Mouse (Mus musculus) midbrain, embryonic 14.5 days (tissue): ENCODE data around the gene Myl6. TPM values are rescaled to one million over a fixed set of nuclear protein-coding genes. Genes with fewer than 3 reads are reported as not detected.

Experiments
- ATAC-seq: fragments of 200-750 bp; cut with Nextera tagmentation; 2 replicates; pipeline ENCODE4 v1.8.0; 2017; ENCODE audit warnings: moderate number of reproducible peaks, moderate library complexity; ENCODE audit not compliant: low FRiP score, low TSS enrichment
- DNase-seq: peaks from one replicate; pipeline ENCODE4 v3.0.0-alpha.2; 2015
- H3K27ac ChIP-seq: fragments of 300-500 bp; sonication (generic); replicated peaks from 2 replicates; pipeline ENCODE4 v1.5.1; 2014; ENCODE audit warnings: mild to moderate bottlenecking, low read depth, low read length, moderate library complexity
- H3K27me3 ChIP-seq: fragments of 300-500 bp; sonication (generic); 2 replicates; pipeline ENCODE4 v1.6.1; 2014; ENCODE audit warnings: low read length, control low read depth, mixed read lengths; ENCODE audit not compliant: control insufficient read depth, insufficient read depth
- H3K36me3 ChIP-seq: fragments of 300-500 bp; sonication (generic); 2 replicates; pipeline ENCODE4 v1.6.1; 2014; ENCODE audit warnings: low read length, control low read depth; ENCODE audit not compliant: control insufficient read depth, insufficient read depth
- H3K4me1 ChIP-seq: fragments of 300-500 bp; sonication (generic); 2 replicates; pipeline ENCODE4 v1.6.1; 2014; ENCODE audit warnings: mild to moderate bottlenecking, antibody characterized with exemption, low read length, control low read depth; ENCODE audit not compliant: control insufficient read depth, insufficient read depth
- H3K4me2 ChIP-seq: fragments of 300-500 bp; sonication (generic); 2 replicates; pipeline ENCODE4 v1.6.1; 2014; ENCODE audit warnings: mild to moderate bottlenecking, low read length, moderate library complexity
- H3K4me3 ChIP-seq: fragments of 300-500 bp; sonication (generic); replicated peaks from 2 replicates; pipeline ENCODE4 v1.5.1; 2014; ENCODE audit warnings: low read depth, low read length
- H3K9ac ChIP-seq: fragments of 300-500 bp; sonication (generic); replicated peaks from 2 replicates; pipeline ENCODE4 v1.6.1; 2014; ENCODE audit warnings: mild to moderate bottlenecking, low read length, moderate library complexity
- H3K9me3 ChIP-seq: fragments of 300-500 bp; sonication (generic); 2 replicates; pipeline ENCODE4 v1.6.1; 2016; ENCODE audit warnings: low read length, control low read depth, mixed read lengths; ENCODE audit not compliant: control insufficient read depth
- WGBS: fragments of 180-500 bp; shearing (Covaris S2); extraction: QIAGEN DNeasy Blood & Tissue Kit; methylation state at CpG from one replicate; pipeline ENCODE4 v1.1.7; 2014; 5-methylcytosine and 5-hydroxymethylcytosine counted together
- polyA plus RNA-seq: library from polyadenylated mRNA; unstranded; fragments of >200 nt; fragmentation: Nextera tagmentation; extraction: Ambion mirVana; gene quantifications from 2 replicates; pipeline ENCODE4 v1.2.1, GENCODE M21; 2014

Gene Myl6
- polyA plus RNA-seq, 1 experiment from 2014 or later = 750 TPM

DNA sequence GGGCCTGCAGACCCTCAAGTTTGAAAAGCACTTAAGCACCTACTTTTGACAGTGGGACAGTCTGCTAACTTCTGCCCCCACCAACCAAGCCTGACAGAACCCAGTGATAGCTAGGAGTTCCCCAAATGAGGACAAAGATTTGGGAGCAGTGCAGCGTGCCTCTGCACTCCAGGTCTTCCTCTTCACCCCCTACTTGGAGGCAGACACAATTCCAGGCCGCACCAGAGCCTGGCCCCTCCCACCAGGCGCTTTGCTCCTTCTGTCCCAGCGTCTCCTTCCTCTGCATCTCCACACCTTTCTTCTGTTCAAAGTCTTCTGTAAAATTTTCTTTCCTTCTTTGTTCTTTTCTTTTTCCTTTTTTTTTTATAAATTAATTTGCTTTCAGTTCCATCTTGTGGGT lies 4.2 kb downstream of the Myl6 start:
- peaks cover 70% of the 10 kb centered on the region for H3K36me3 ChIP-seq
- peaks cover 21% of the 10 kb centered on the region for H3K4me1 ChIP-seq
- no peak overlapping the region for H3K4me3 ChIP-seq
- WGBS = 60% methylated on average over 4 of the region's 4 CpGs
- no peak overlapping the region for H3K27ac ChIP-seq
- no peaks in the 10 kb centered on the region for H3K9me3 ChIP-seq
- ATAC-seq (no peak), DNase-seq (no peak)
- H3K9ac ChIP-seq = no peak overlapping the region
- H3K27me3 ChIP-seq = no peaks in the 10 kb centered on the region
- H3K4me2 ChIP-seq = no peak overlapping the region

DNA sequence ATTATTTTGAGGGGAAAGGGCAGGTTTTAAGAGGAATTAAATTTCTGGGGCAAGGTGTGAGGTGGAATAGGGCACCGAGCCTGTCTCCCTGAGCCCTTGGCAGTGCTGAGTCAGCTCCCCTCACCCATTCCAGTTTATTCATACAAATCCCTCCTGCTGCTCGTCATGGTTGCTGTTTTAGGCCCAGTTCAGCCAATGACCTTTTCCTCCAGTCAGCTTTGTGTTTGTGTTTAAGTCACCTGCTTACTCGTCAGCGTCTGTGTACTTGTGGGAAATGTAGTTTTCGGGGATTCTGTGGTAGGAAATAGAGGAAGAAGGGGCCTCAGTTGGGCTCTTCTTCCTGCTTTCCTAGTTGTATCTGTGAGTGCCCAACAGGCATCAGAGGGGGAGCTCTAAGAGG lies 4.6 kb downstream of the Myl6 start:
- peaks cover 17% of the 10 kb centered on the region for H3K4me1 ChIP-seq
- no peaks in the 10 kb centered on the region for H3K27me3 ChIP-seq
- H3K36me3 ChIP-seq = peaks cover 71% of the 10 kb centered on the region
- no peak overlapping the region for H3K9ac ChIP-seq
- DNase-seq = peak; percentile 6
- ATAC-seq = no peak
- no peak overlapping the region for H3K27ac ChIP-seq
- 73% methylated on average over 5 of the region's 5 CpGs for WGBS
- no peak overlapping the region for H3K4me2 ChIP-seq
- H3K9me3 ChIP-seq = no peaks in the 10 kb centered on the region
- no peak overlapping the region for H3K4me3 ChIP-seq

DNA sequence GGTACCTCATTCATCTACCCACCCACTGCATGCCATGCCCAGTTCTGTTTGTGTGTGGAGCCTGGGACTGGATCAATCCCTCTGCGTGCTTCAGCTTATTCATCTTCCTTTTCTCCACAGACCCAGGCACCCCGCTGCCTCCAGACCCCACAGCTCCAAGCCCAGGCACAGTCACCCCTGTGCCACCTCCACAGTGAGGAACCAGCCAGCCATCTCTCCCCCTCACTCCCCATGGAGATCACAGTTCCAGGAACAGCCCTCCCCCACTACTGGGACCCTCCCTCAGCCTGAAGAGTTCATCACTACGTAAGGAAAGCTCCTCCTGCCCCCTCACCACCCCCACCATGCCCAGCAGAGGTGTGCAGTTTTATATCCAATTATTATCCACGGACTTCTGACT lies 5.2 kb downstream of the Myl6 start:
- ATAC-seq = no peak
- 87% methylated on average over 4 of the region's 4 CpGs for WGBS
- Histone ChIP-seq H3K9ac (no peak overlapping the region), H3K36me3 (peaks cover 77% of the 10 kb centered on the region), H3K27me3 (no peaks in the 10 kb centered on the region), H3K27ac (no peak overlapping the region), H3K4me1 (peaks cover 17% of the 10 kb centered on the region), H3K4me2 (no peak overlapping the region), H3K4me3 (no peak overlapping the region), H3K9me3 (no peaks in the 10 kb centered on the region)
- no peak for DNase-seq

DNA sequence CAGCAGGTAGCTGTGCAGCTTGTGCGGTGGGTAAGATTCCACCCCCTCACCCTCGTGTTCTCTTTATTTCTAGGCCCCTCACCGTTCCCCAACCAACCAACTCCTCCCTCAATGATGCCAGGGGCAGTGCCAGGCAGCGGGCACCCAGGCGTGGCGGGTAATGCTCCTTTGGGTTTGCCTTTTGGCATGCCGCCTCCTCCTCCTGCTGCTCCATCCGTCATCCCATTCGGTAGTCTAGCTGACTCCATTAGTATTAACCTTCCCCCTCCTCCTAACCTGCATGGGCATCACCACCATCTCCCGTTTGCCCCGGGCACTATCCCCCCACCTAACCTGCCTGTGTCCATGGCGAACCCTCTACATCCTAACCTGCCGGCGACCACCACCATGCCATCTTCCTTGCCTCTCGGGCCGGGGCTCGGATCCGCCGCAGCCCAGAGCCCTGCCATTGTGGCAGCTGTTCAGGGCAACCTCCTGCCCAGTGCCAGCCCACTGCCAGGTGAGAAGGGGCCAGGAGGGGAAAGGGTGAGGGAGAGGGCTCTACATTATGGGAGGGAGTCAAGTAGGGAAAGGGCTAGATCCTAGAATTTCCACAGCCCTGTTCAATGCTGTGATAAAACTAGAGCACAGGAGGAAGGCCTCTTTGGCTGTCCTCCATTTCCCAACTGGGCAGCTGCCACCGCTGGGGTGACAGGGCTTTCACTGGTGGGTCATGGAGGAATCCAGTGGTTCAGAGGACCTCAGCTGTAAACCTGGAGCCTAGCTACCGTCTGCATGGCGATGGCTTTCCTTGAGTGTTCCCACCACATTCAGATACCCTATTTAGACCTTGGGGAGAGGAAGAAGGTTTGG lies 5.9 kb downstream of the Myl6 start:
- H3K27me3 ChIP-seq = no peaks in the 10 kb centered on the region
- H3K27ac ChIP-seq = no peak overlapping the region
- ATAC-seq = no peak
- WGBS = 94% methylated on average over 22 of the region's 22 CpGs
- DNase-seq = no peak
- peaks cover 84% of the 10 kb centered on the region for H3K36me3 ChIP-seq
- peaks cover 17% of the 10 kb centered on the region for H3K4me1 ChIP-seq
- H3K9ac ChIP-seq = no peak overlapping the region
- no peaks in the 10 kb centered on the region for H3K9me3 ChIP-seq
- no peak overlapping the region for H3K4me2 ChIP-seq
- no peak overlapping the region for H3K4me3 ChIP-seq

DNA sequence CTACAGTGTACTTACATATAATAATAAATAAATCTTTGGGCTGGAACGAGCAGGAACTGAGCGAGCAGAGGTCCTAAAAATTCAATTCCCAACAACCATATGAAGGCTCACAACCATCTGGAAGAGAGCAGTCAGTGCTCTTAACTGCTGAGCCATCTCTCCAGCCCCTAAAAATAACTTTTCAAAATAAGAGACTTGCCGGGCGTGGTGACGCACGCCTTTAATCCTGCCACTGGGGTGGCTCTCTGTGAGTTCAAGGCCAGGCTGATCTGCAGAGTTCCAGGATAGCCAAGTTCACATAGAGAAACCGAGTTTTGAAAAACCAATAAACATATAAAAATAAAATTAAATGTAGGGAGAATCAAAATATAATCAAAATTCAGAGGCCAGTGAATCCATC lies 7.6 kb downstream of the Myl6 start:
- no peak overlapping the region for H3K27ac ChIP-seq
- no peak overlapping the region for H3K9ac ChIP-seq
- DNase-seq (no peak), ATAC-seq (no peak)
- H3K4me2 ChIP-seq = no peak overlapping the region
- H3K4me1 ChIP-seq = peaks cover 5% of the 10 kb centered on the region
- H3K9me3 ChIP-seq = no peaks in the 10 kb centered on the region
- peaks cover 95% of the 10 kb centered on the region for H3K36me3 ChIP-seq
- no peaks in the 10 kb centered on the region for H3K27me3 ChIP-seq
- 94% methylated on average over 7 of the region's 7 CpGs for WGBS
- no peak overlapping the region for H3K4me3 ChIP-seq

DNA sequence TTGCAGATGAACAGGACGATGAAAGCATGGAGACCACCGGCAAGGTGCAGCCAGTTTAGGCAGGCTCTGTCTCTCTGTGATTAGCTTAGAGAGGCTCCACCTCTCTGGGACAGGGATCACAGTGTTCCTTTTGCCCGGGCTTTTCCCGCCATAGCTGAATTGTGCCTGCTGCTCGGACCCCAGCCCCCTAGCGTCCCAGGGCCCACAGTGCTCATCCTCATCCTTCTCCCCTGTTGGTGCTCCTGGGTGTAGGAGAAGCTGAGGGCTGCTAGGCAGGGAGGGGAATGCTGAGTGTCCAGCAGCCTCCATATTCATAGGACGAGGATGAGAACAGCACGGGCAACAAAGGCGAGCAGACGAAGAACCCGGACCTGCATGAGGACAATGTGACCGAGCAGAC lies 19.6 kb downstream of the Myl6 start:
- Histone ChIP-seq H3K9ac (no peak overlapping the region), H3K9me3 (no peaks in the 10 kb centered on the region), H3K4me2 (no peak overlapping the region), H3K4me3 (no peak overlapping the region), H3K36me3 (peaks cover 96% of the 10 kb centered on the region), H3K27me3 (no peaks in the 10 kb centered on the region), H3K27ac (no peak overlapping the region), H3K4me1 (no peaks in the 10 kb centered on the region)
- WGBS = 92% methylated on average over 12 of the region's 12 CpGs
- DNase-seq (no peak), ATAC-seq (no peak)

DNA sequence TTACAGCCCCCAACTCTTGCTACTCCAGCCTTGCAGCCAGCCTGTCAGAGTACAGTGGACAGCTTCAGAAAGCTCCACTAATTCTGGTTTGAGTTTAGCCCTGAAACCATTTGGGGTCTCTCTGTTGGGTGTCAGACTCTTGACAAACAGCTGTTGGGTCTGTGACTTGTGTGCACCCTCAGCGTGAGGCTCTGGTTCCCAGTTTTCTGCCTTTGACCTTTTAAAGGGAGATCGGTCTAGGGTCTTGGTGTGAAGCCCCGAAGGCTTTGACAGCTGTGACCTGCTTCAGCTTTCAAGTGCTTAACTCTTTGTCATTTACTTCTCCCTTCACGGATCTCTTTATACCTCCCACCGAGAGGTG lies 33.7 kb downstream of the Myl6 start:
- peak overlapping the region; percentile 90 for H3K4me3 ChIP-seq
- peak overlapping the region; percentile 93 for H3K4me2 ChIP-seq
- H3K36me3 ChIP-seq = peaks cover 44% of the 10 kb centered on the region
- 0% methylated on average over 5 of the region's 5 CpGs for WGBS
- no peak for ATAC-seq
- peak overlapping the region; percentile 97 for H3K27ac ChIP-seq
- H3K9me3 ChIP-seq = no peaks in the 10 kb centered on the region
- H3K27me3 ChIP-seq = no peaks in the 10 kb centered on the region
- DNase-seq = peak; percentile 34
- H3K4me1 ChIP-seq = peaks cover 11% of the 10 kb centered on the region
- peak overlapping the region; percentile 99 for H3K9ac ChIP-seq

DNA sequence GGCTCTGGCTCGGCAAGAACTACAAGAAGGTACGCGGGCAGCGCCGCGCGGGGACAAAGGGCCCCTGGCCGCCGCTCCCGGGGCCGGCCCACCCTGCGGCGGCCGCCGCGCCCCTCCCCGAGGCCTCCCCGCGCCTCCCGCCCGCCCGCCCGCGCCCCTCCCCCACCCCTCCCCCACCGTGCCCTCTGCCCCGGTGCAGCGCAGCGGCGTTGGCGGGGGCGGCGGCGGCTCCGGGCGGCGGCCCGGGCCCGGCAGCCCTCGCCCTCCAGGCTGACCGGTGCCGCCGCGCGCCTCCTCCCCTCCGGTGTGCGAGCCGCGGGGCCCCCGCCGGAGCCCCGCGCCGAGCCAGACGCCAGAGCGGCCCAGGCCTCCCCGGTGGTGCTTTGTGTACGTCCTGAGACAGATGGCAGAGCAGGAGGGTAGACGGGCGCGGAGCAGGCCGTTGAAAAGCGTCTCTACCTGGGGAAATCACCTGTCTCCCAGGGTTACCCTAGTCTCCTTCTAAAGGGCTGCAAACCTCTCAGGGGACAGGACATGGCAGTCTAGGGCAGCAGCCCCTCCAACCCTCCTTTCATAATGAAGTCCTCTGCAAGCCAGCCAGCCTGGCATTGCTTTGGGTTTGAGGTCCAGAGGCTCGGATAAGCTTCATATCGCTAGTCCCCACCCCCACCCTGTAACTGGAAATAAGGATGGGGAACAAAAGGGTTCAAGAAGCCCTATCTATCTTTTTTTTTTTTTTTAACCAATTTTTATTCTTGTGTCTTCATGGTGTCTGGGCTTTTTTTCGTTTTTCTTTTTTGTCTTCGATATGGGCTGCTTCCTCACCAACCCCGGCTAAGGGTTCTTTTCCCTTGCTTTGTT lies 34.3 kb downstream of the Myl6 start:
- Histone ChIP-seq H3K4me1 (peaks cover 11% of the 10 kb centered on the region), H3K27ac (peak overlapping the region; percentile 97), H3K27me3 (no peaks in the 10 kb centered on the region), H3K4me3 (peak overlapping the region; percentile 90), H3K36me3 (peaks cover 38% of the 10 kb centered on the region), H3K4me2 (peak overlapping the region; percentile 93), H3K9ac (peak overlapping the region; percentile 99), H3K9me3 (no peaks in the 10 kb centered on the region)
- ATAC-seq (peak; percentile 49), DNase-seq (peak; percentile 73)
- WGBS = under 1% methylated on average over 37 of the region's 67 CpGs
